Mouse (Mus musculus) limb, embryonic 14.5 days (tissue): ENCODE data around the gene Fam111a. TPM values are rescaled to one million over a fixed set of nuclear protein-coding genes. Genes with fewer than 3 reads are reported as not detected.
A peak's percentile ranks its signal among the peaks of the same experiment; 100 is the strongest.

ENCODE experiments used
- ATAC-seq: fragments of 200-750 bp; cut with Nextera tagmentation; 2 replicates; pipeline ENCODE4 v1.8.0; 2017; ENCODE audit warnings: low read depth, moderate number of reproducible peaks, moderate TSS enrichment; ENCODE audit not compliant: low FRiP score
- DNase-seq: peaks from one replicate; pipeline ENCODE4 v3.0.0-alpha.2; 2015; ENCODE audit warnings: low spot score
- H3K27ac ChIP-seq: fragments of 300-500 bp; sonication (generic); replicated peaks from 2 replicates; pipeline ENCODE4 v1.5.1; 2014; ENCODE audit warnings: low read depth, mild to moderate bottlenecking, low read length, moderate library complexity, mixed read lengths
- H3K27me3 ChIP-seq: fragments of 300-500 bp; sonication (generic); 2 replicates; pipeline ENCODE4 v1.6.1; 2014; ENCODE audit warnings: low read length, mixed read lengths; ENCODE audit not compliant: control insufficient read depth, insufficient read depth
- H3K36me3 ChIP-seq: fragments of 300-500 bp; sonication (generic); 2 replicates; pipeline ENCODE4 v1.6.1; 2014; ENCODE audit warnings: mild to moderate bottlenecking, low read length, moderate library complexity, mixed read lengths; ENCODE audit not compliant: control insufficient read depth, insufficient read depth
- H3K4me1 ChIP-seq: fragments of 300-500 bp; sonication (generic); 2 replicates; pipeline ENCODE4 v1.6.1; 2014; ENCODE audit warnings: antibody characterized with exemption, low read length, mixed read lengths; ENCODE audit not compliant: control insufficient read depth, insufficient read depth
- H3K4me2 ChIP-seq: fragments of 300-500 bp; sonication (generic); replicated peaks from 2 replicates; pipeline ENCODE4 v1.6.1; 2014; ENCODE audit warnings: low read depth, mild to moderate bottlenecking, low read length, moderate library complexity; ENCODE audit not compliant: severe bottlenecking
- H3K4me3 ChIP-seq: fragments of 300-500 bp; sonication (generic); replicated peaks from 2 replicates; pipeline ENCODE4 v1.5.1; 2014; ENCODE audit warnings: low read length
- H3K9ac ChIP-seq: fragments of 300-500 bp; sonication (generic); 2 replicates; pipeline ENCODE4 v1.6.1; 2014; ENCODE audit warnings: mild to moderate bottlenecking, low read depth, low read length, moderate library complexity; ENCODE audit not compliant: severe bottlenecking
- H3K9me3 ChIP-seq: fragments of 300-500 bp; sonication (generic); 2 replicates; pipeline ENCODE4 v1.6.1; 2016; ENCODE audit warnings: low read length; ENCODE audit not compliant: control insufficient read depth
- POLR2A ChIP-seq: fragments of 200-500 bp; IDR thresholded peaks from 2 replicates; pipeline ENCODE4 v1.8.0; 2012; ENCODE audit warnings: inconsistent platforms, mild to moderate bottlenecking, moderate library complexity, borderline replicate concordance; ENCODE audit not compliant: insufficient read depth, insufficient read length; ENCODE audit errors: extremely low read depth
- WGBS: fragments of 180-500 bp; shearing (Covaris S2); extraction: QIAGEN DNeasy Blood & Tissue Kit; methylation state at CpG from one replicate; pipeline ENCODE4 v1.1.7; 2014; 5-methylcytosine and 5-hydroxymethylcytosine counted together
- polyA plus RNA-seq, 2 experiments: library from polyadenylated mRNA; depleted of rRNA in 1 of 2; stranded (reverse) in 1 of 2; unstranded in 1 of 2; fragments of >200 nt; fragmentation: Nextera tagmentation in 1 of 2; extraction: Ambion mirVana in 1 of 2; gene quantifications; 2 replicates each; pipeline versions ENCODE4 v1.2.1 to v1.2.3; 2012 to 2014

Fam111a gene
- polyA plus RNA-seq, 2 experiments, result 17.1 to 25.1 TPM

DNA sequence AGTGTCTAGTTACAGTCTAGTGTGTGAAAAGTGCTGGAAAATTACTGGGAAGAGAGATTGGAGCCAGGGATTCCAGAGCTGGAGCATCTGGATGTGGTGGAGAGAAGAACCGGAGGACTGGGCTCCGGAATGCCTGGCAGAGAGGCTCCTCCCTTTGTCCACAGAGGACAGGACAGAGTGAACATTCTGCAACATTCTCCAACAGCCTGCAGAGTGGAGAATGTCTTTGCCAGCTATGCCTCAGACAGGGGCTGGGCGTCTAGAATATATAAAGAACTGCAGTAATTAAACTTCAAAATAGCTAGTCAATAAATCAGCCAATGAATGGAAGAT lies 51.5 kb downstream of the Fam111a start:
- peak overlapping the region; percentile 99 for H3K4me2 ChIP-seq
- WGBS, result 36% methylated on average over 3 of the region's 3 CpGs
- H3K27ac ChIP-seq, result no peak overlapping the region
- no peaks in the 10 kb centered on the region for H3K9me3 ChIP-seq
- TF ChIP-seq POLR2A, result no peak
- H3K27me3 ChIP-seq, result peaks cover 6% of the 10 kb centered on the region; the same call in 1 of the 2 replicates
- peak overlapping the region; percentile 62; the same call in 1 of the 2 replicates for H3K4me3 ChIP-seq
- H3K4me1 ChIP-seq, result no peaks in the 10 kb centered on the region
- H3K36me3 ChIP-seq, result no peaks in the 10 kb centered on the region
- H3K9ac ChIP-seq, result no peak overlapping the region
- DNase-seq (no peak), ATAC-seq (no peak)

DNA sequence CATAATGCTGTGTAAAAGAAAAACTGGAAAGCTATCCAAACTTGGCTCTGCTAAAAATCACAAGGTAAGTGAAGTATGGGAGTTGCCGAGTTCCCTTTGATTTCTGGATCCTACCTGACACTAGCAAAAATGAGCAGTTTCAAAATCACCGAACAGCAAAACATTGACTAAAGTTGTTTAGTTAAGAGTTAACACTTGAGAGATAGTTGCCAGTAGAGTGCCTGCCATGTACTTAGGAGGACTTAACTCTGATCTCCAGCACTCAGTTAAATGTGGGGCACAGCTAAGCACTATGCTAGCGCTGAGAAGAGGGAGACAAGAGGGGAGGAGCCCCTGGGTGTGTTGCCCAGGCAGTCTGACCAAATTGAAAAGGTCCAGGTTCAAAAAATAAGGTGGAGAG lies 53.1 kb downstream of the Fam111a start:
- H3K27me3 ChIP-seq, result peaks cover 6% of the 10 kb centered on the region; the same call in 1 of the 2 replicates
- H3K4me1 ChIP-seq, result no peaks in the 10 kb centered on the region
- no peak for ATAC-seq
- no peak for TF ChIP-seq POLR2A
- 72% methylated on average over 3 of the region's 3 CpGs for WGBS
- H3K4me2 ChIP-seq, result no peak overlapping the region
- H3K27ac ChIP-seq, result no peak overlapping the region
- H3K36me3 ChIP-seq, result no peaks in the 10 kb centered on the region
- no peak for DNase-seq
- H3K9ac ChIP-seq, result no peak overlapping the region
- H3K9me3 ChIP-seq, result no peaks in the 10 kb centered on the region
- H3K4me3 ChIP-seq, result no peak overlapping the region

DNA sequence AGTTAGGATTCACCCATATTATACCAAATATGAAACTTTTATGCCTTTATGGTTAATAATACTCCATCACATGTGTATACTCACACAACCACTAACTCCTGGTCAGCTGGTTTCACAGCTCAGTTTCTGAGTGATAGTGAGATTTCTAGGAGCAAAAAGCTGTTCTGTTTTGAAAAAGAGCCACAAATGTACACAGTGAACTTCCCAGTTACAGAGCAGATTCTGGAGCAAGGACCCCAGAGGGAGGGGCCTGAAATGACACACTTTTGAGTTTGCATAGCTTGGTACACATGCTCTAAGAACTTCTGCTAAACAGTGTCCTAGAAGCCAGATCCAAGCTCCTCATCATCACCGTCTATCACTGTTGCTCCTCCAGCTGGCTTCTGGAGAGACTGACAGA lies 54.1 kb downstream of the Fam111a start, which contains the start of gene Gm4952:
TSS of gene Gm4952 (plus strand) at position 301 of the 400 bp plus-strand sequence.
- DNase-seq, result no peak
- 55% methylated on average over 1 of the region's 1 CpGs for WGBS

GRCm38 (mm10) chr19:12600684-12601480 lies 55.3 kb downstream of the Fam111a start:
- no peak overlapping the region for H3K9ac ChIP-seq
- H3K4me1 ChIP-seq, result no peaks in the 10 kb centered on the region
- TF ChIP-seq POLR2A, result no peak
- ATAC-seq (no peak), DNase-seq (no peak)
- H3K4me2 ChIP-seq, result no peak overlapping the region
- peaks cover 6% of the 10 kb centered on the region; the same call in 1 of the 2 replicates for H3K27me3 ChIP-seq
- no peaks in the 10 kb centered on the region for H3K36me3 ChIP-seq
- no peaks in the 10 kb centered on the region for H3K9me3 ChIP-seq
- no peak overlapping the region for H3K27ac ChIP-seq
- WGBS, result 53% methylated on average over 2 of the region's 2 CpGs
- no peak overlapping the region for H3K4me3 ChIP-seq

More for the DNA sequence above, 54.1 kb downstream of the Fam111a start, which contains the start of gene Gm4952:
- H3K27ac ChIP-seq, result no peak within 1 kb of the TSS
- H3K4me2 ChIP-seq, result no peak within 1 kb of the TSS
- no peak within 1 kb of the TSS for H3K4me3 ChIP-seq
- no peak for ATAC-seq
- H3K9ac ChIP-seq, result no peak within 1 kb of the TSS
- H3K36me3 ChIP-seq, result no peaks in the 10 kb centered on the region
- no peak for TF ChIP-seq POLR2A
- no peaks in the 10 kb centered on the region for H3K9me3 ChIP-seq
- peaks cover 6% of the 10 kb centered on the region; the same call in 1 of the 2 replicates for H3K27me3 ChIP-seq
- no peaks in the 10 kb centered on the region for H3K4me1 ChIP-seq

DNA sequence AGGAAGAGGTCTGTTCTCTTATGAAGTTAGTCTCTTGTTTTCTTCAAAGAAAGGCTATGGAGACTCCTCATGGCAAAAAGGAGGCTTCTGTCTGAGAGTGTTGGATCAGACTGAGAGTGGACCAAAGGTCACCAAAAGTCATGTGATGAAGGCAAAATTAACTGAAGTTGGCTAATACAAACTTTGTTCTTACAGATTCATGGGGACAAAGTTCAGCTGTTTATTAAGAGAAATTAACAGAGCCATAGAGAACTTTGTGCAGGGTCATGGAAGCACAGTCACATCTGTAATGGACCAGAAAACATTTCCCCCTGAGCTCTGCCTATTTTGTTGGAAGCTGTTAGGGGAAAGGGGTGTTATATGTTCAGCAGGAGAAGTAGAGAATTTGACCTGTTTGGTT lies 62.8 kb downstream of the Fam111a start:
- TF ChIP-seq POLR2A, result no peak
- no peak for DNase-seq

More for the DNA sequence above, 62.8 kb downstream of the Fam111a start:
- ATAC-seq, result no peak
- Histone ChIP-seq H3K4me1 (no peaks in the 10 kb centered on the region), H3K27me3 (no peaks in the 10 kb centered on the region), H3K4me3 (no peak overlapping the region), H3K36me3 (no peaks in the 10 kb centered on the region), H3K9me3 (no peaks in the 10 kb centered on the region), H3K9ac (no peak overlapping the region), H3K27ac (no peak overlapping the region), H3K4me2 (no peak overlapping the region)
